Mouse (Mus musculus) MN1 (cell line): ENCODE results near the gene Olfr1413.

Source experiments
- DNase-seq: peaks from one replicate; pipeline ENCODE4 v3.0.0-alpha.2; 2016; ENCODE audit warnings: low spot score

Olfr1413 gene

GRCm38 (mm10) chr1:92571022-92571421 lies at the start of gene Olfr1413:
Olfr1413 (plus strand) TSS chr1:92571322.
- DNase-seq: no peak

- DNase-seq: peak; percentile 71
These were observed 49.7 kb upstream of the Olfr1413 start for GRCm38 (mm10) chr1:92521376-92521775.

- no peak for DNase-seq
These were observed 47.4 kb upstream of the Olfr1413 start for GRCm38 (mm10) chr1:92523764-92524163.

- no peak for DNase-seq
These were observed 34.1 kb upstream of the Olfr1413 start for GRCm38 (mm10) chr1:92536972-92537371.

GRCm38 (mm10) chr1:92539071-92539470 lies 32.1 kb upstream of the Olfr1413 start:
- DNase-seq: no peak

- DNase-seq: no peak
These were observed 25.2 kb upstream of the Olfr1413 start for GRCm38 (mm10) chr1:92545929-92546328.

GRCm38 (mm10) chr1:92585479-92585878 lies 14.4 kb downstream of the Olfr1413 start, which contains the start of gene Olfr1412:
Olfr1412 (plus strand) TSS chr1:92585779.
- DNase-seq: no peak

GRCm38 (mm10) chr1:92594111-92594510 lies 23.0 kb downstream of the Olfr1413 start, which contains the start of gene Olfr1411:
Olfr1411 (plus strand) TSS chr1:92594411.
- no peak for DNase-seq

- no peak for DNase-seq
These were observed 24.9 kb downstream of the Olfr1413 start for GRCm38 (mm10) chr1:92596019-92596418.

- DNase-seq: no peak
These were observed 34.4 kb downstream of the Olfr1413 start, which contains the start of gene Olfr1410 for GRCm38 (mm10) chr1:92605482-92605881. Olfr1410 (plus strand) TSS chr1:92605782.

GRCm38 (mm10) chr1:92607711-92608110 lies 36.6 kb downstream of the Olfr1413 start:
- DNase-seq: no peak

GRCm38 (mm10) chr1:92611008-92611407 lies 39.9 kb downstream of the Olfr1413 start:
- DNase-seq: peak; percentile 56

- no peak for DNase-seq
These were observed 42.1 kb downstream of the Olfr1413 start for GRCm38 (mm10) chr1:92613175-92613574.

- DNase-seq: peak; percentile 63
These were observed 43.4 kb downstream of the Olfr1413 start for GRCm38 (mm10) chr1:92614516-92614915.

GRCm38 (mm10) chr1:92616046-92616445 lies 44.9 kb downstream of the Olfr1413 start:
- no peak for DNase-seq

- DNase-seq: no peak
These were observed 46.4 kb downstream of the Olfr1413 start, which contains the start of gene Olfr12 for GRCm38 (mm10) chr1:92617488-92617887. Olfr12 (plus strand) TSS chr1:92617788.

- no peak for DNase-seq
These were observed 47.2 kb downstream of the Olfr1413 start for GRCm38 (mm10) chr1:92618360-92618759.
